Mouse (Mus musculus) kidney, embryonic 15.5 days (tissue): ENCODE measurements around the gene Ldlrad3. TPM values are rescaled to one million over a fixed set of nuclear protein-coding genes. Genes with fewer than 3 reads are reported as not detected.
A peak's percentile ranks its signal among the peaks of the same experiment; 100 is the strongest.

Experiments used
- ATAC-seq: fragments of 200-750 bp; cut with Nextera tagmentation; replicated peaks from 2 replicates; pipeline ENCODE4 v1.8.0; 2017; ENCODE audit warnings: moderate TSS enrichment; ENCODE audit not compliant: low FRiP score
- H3K27ac ChIP-seq: fragments of 300-500 bp; sonication (generic); 2 replicates; pipeline ENCODE4 v1.5.1; 2015; ENCODE audit warnings: mild to moderate bottlenecking, inconsistent platforms
- H3K27me3 ChIP-seq: fragments of 300-500 bp; sonication (generic); 2 replicates; pipeline ENCODE4 v1.6.1; 2015; ENCODE audit warnings: inconsistent platforms
- H3K36me3 ChIP-seq: fragments of 300-500 bp; sonication (generic); 2 replicates; pipeline ENCODE4 v1.6.1; 2015; ENCODE audit warnings: inconsistent platforms
- H3K4me1 ChIP-seq: fragments of 300-500 bp; sonication (generic); 2 replicates; pipeline ENCODE4 v1.6.1; 2015; ENCODE audit warnings: inconsistent platforms
- H3K4me2 ChIP-seq: fragments of 300-500 bp; sonication (generic); 2 replicates; pipeline ENCODE4 v1.6.1; 2015; ENCODE audit warnings: moderate library complexity, mild to moderate bottlenecking, inconsistent platforms
- H3K4me3 ChIP-seq: fragments of 300-500 bp; sonication (generic); replicated peaks from 2 replicates; pipeline ENCODE4 v1.5.1; 2015; ENCODE audit warnings: mild to moderate bottlenecking, inconsistent platforms
- H3K9ac ChIP-seq: fragments of 300-500 bp; sonication (generic); 2 replicates; pipeline ENCODE4 v1.6.1; 2015; ENCODE audit warnings: mild to moderate bottlenecking, inconsistent platforms
- H3K9me3 ChIP-seq: fragments of 300-500 bp; sonication (generic); replicated peaks from 2 replicates; pipeline ENCODE4 v1.6.1; 2016; ENCODE audit warnings: inconsistent platforms
- WGBS: fragments of 180-500 bp; shearing (Covaris S2); methylation state at CpG from one replicate; pipeline ENCODE4 v1.1.7; 2015; ENCODE audit warnings: mixed read lengths; 5-methylcytosine and 5-hydroxymethylcytosine counted together
- polyA plus RNA-seq: library from polyadenylated mRNA; unstranded; fragments of >200 nt; fragmentation: Nextera tagmentation; extraction: Ambion mirVana; gene quantifications from 2 replicates; pipeline ENCODE4 v1.2.1, GENCODE M21; 2015

Ldlrad3 gene
- polyA plus RNA-seq, 1 experiment from 2014 or later = 40.4 TPM

- 78% methylated on average over 2 of the region's 2 CpGs for WGBS
- Histone ChIP-seq H3K9ac (no peak overlapping the region), H3K27ac (no peak overlapping the region), H3K4me3 (no peak overlapping the region), H3K36me3 (no peaks in the 10 kb centered on the region), H3K9me3 (no peaks in the 10 kb centered on the region), H3K4me1 (peaks cover 55% of the 10 kb centered on the region), H3K27me3 (0 out of 2 replicates have a peak, but pooled peaks cover 5% of the 10 kb centered on the region), H3K4me2 (no peak overlapping the region)
- no peak for ATAC-seq
Measured at GRCm38 (mm10) chr2:102141199-102141598, 45.0 kb downstream of the Ldlrad3 start.

GRCm38 (mm10) chr2:102137922-102138321 is 48.3 kb downstream of the Ldlrad3 start:
- no peak for ATAC-seq
- 23% methylated on average over 6 of the region's 6 CpGs for WGBS
- Histone ChIP-seq H3K4me3 (no peak overlapping the region), H3K27ac (no peak overlapping the region), H3K27me3 (0 out of 2 replicates have a peak, but pooled peaks cover 5% of the 10 kb centered on the region), H3K36me3 (no peaks in the 10 kb centered on the region), H3K9me3 (no peaks in the 10 kb centered on the region), H3K4me2 (no peak overlapping the region), H3K4me1 (peaks cover 67% of the 10 kb centered on the region), H3K9ac (no peak overlapping the region)

GRCm38 (mm10) chr2:102136184-102136583 is 50.0 kb downstream of the Ldlrad3 start:
- no peak overlapping the region for H3K9ac ChIP-seq
- no peaks in the 10 kb centered on the region for H3K9me3 ChIP-seq
- no peak for ATAC-seq
- H3K4me3 ChIP-seq = no peak overlapping the region
- H3K36me3 ChIP-seq = no peaks in the 10 kb centered on the region
- H3K27me3 ChIP-seq = 0 out of 2 replicates have a peak, but pooled peaks cover 5% of the 10 kb centered on the region
- no peak overlapping the region for H3K4me2 ChIP-seq
- H3K27ac ChIP-seq = no peak overlapping the region
- H3K4me1 ChIP-seq = peaks cover 70% of the 10 kb centered on the region
- WGBS = 76% methylated on average over 3 of the region's 3 CpGs

- H3K9ac ChIP-seq = no peak overlapping the region
- H3K4me3 ChIP-seq = no peak overlapping the region
- peaks cover 57% of the 10 kb centered on the region for H3K4me1 ChIP-seq
- WGBS = 74% methylated on average over 9 of the region's 9 CpGs
- H3K27me3 ChIP-seq = 0 out of 2 replicates have a peak, but pooled peaks cover 5% of the 10 kb centered on the region
- no peaks in the 10 kb centered on the region for H3K9me3 ChIP-seq
- ATAC-seq = no peak
- no peak overlapping the region for H3K4me2 ChIP-seq
- no peaks in the 10 kb centered on the region for H3K36me3 ChIP-seq
- no peak overlapping the region for H3K27ac ChIP-seq
Measured at GRCm38 (mm10) chr2:102134510-102135262, 51.5 kb downstream of the Ldlrad3 start.

- H3K36me3 ChIP-seq = no peaks in the 10 kb centered on the region
- WGBS = 30% methylated on average over 10 of the region's 10 CpGs
- no peak overlapping the region for H3K9ac ChIP-seq
- 0 out of 2 replicates have a peak, but pooled peaks cover 3% of the 10 kb centered on the region for H3K27me3 ChIP-seq
- H3K4me2 ChIP-seq = no peak overlapping the region
- peak overlapping the region; percentile 42 for H3K27ac ChIP-seq
- H3K9me3 ChIP-seq = no peaks in the 10 kb centered on the region
- peaks cover 51% of the 10 kb centered on the region for H3K4me1 ChIP-seq
- ATAC-seq = peak; percentile 58; the same call in 1 of the 2 replicates
- no peak overlapping the region for H3K4me3 ChIP-seq
Measured at GRCm38 (mm10) chr2:102132945-102133558, 53.1 kb downstream of the Ldlrad3 start.

- Histone ChIP-seq H3K4me2 (no peak overlapping the region), H3K27ac (no peak overlapping the region), H3K4me3 (no peak overlapping the region), H3K4me1 (peaks cover 34% of the 10 kb centered on the region), H3K36me3 (no peaks in the 10 kb centered on the region), H3K9me3 (no peaks in the 10 kb centered on the region), H3K9ac (no peak overlapping the region), H3K27me3 (no peaks in the 10 kb centered on the region)
- 88% methylated on average over 8 of the region's 8 CpGs for WGBS
- no peak for ATAC-seq
Measured at GRCm38 (mm10) chr2:102130198-102130845, 55.9 kb downstream of the Ldlrad3 start.

GRCm38 (mm10) chr2:102129235-102129634 is 57.0 kb downstream of the Ldlrad3 start:
- Histone ChIP-seq H3K27me3 (no peaks in the 10 kb centered on the region), H3K4me1 (peaks cover 28% of the 10 kb centered on the region), H3K9me3 (no peaks in the 10 kb centered on the region), H3K27ac (no peak overlapping the region), H3K4me2 (no peak overlapping the region), H3K36me3 (no peaks in the 10 kb centered on the region), H3K9ac (no peak overlapping the region), H3K4me3 (no peak overlapping the region)
- no peak for ATAC-seq
- whole genome bisulfite sequencing = 89% methylated on average over 4 of the region's 4 CpGs

GRCm38 (mm10) chr2:102128500-102129030 is 57.6 kb downstream of the Ldlrad3 start:
- 75% methylated on average over 14 of the region's 14 CpGs for WGBS
- no peak for ATAC-seq

GRCm38 (mm10) chr2:102127791-102128387 is 58.3 kb downstream of the Ldlrad3 start:
- Histone ChIP-seq H3K4me2 (no peak overlapping the region), H3K27ac (no peak overlapping the region)
- no peak for ATAC-seq

More at GRCm38 (mm10) chr2:102128500-102129030, 57.6 kb downstream of the Ldlrad3 start:
- Histone ChIP-seq H3K9me3 (no peaks in the 10 kb centered on the region), H3K27me3 (no peaks in the 10 kb centered on the region), H3K4me1 (peaks cover 30% of the 10 kb centered on the region), H3K27ac (no peak overlapping the region), H3K36me3 (no peaks in the 10 kb centered on the region), H3K9ac (no peak overlapping the region), H3K4me2 (no peak overlapping the region), H3K4me3 (no peak overlapping the region)

GRCm38 (mm10) chr2:102127221-102127620 is 59.0 kb downstream of the Ldlrad3 start:
- Histone ChIP-seq H3K4me3 (no peak overlapping the region), H3K4me2 (no peak overlapping the region), H3K9ac (no peak overlapping the region), H3K27me3 (no peaks in the 10 kb centered on the region), H3K4me1 (peaks cover 22% of the 10 kb centered on the region), H3K9me3 (no peaks in the 10 kb centered on the region), H3K36me3 (no peaks in the 10 kb centered on the region), H3K27ac (no peak overlapping the region)
- WGBS = 81% methylated on average over 9 of the region's 9 CpGs
- ATAC-seq = no peak

More at GRCm38 (mm10) chr2:102127791-102128387, 58.3 kb downstream of the Ldlrad3 start:
- 76% methylated on average over 8 of the region's 8 CpGs for WGBS
- H3K4me1 ChIP-seq = peaks cover 27% of the 10 kb centered on the region
- H3K9ac ChIP-seq = no peak overlapping the region
- H3K36me3 ChIP-seq = no peaks in the 10 kb centered on the region
- no peaks in the 10 kb centered on the region for H3K9me3 ChIP-seq
- H3K4me3 ChIP-seq = no peak overlapping the region
- H3K27me3 ChIP-seq = no peaks in the 10 kb centered on the region

- H3K4me2 ChIP-seq = no peak overlapping the region
- H3K4me1 ChIP-seq = peaks cover 25% of the 10 kb centered on the region
- H3K9ac ChIP-seq = no peak overlapping the region
- 93% methylated on average over 7 of the region's 7 CpGs for WGBS
- H3K36me3 ChIP-seq = no peaks in the 10 kb centered on the region
- H3K27ac ChIP-seq = no peak overlapping the region
- no peaks in the 10 kb centered on the region for H3K27me3 ChIP-seq
- ATAC-seq = no peak
- H3K4me3 ChIP-seq = no peak overlapping the region
- H3K9me3 ChIP-seq = no peaks in the 10 kb centered on the region
Measured at GRCm38 (mm10) chr2:102126076-102126475, 60.1 kb downstream of the Ldlrad3 start.
